Mouse (Mus musculus) liver, adult 2 months (tissue): ENCODE results near the gene Ppp1r13b. TPM values are rescaled to one million over a fixed set of nuclear protein-coding genes. Genes with fewer than 3 reads are reported as not detected.

Source experiments
- DNase-seq: peaks from one replicate; pipeline ENCODE4 v3.0.0-alpha.2; 2011; ENCODE audit warnings: low read depth, low spot score; ENCODE audit errors: extremely low read depth
- H3K27ac ChIP-seq: fragments of 200-500 bp; replicated peaks from 2 replicates; pipeline ENCODE4 v1.5.1; 2012; ENCODE audit warnings: low read depth, mild to moderate bottlenecking, control low read depth, inconsistent platforms, low read length; ENCODE audit not compliant: insufficient read depth
- H3K27me3 ChIP-seq: fragments of 200-500 bp; 2 replicates; pipeline ENCODE4 v1.6.1; 2012; ENCODE audit warnings: mild to moderate bottlenecking, moderate library complexity, low read length, inconsistent platforms; ENCODE audit not compliant: control insufficient read depth, insufficient read depth
- H3K36me3 ChIP-seq: fragments of 200-500 bp; 2 replicates; pipeline ENCODE4 v1.6.1; 2012; ENCODE audit warnings: low read length, inconsistent platforms; ENCODE audit not compliant: control insufficient read depth, insufficient read depth
- H3K4me1 ChIP-seq: fragments of 200-500 bp; 2 replicates; pipeline ENCODE4 v1.6.1; 2011; ENCODE audit warnings: low read length; ENCODE audit not compliant: control insufficient read depth, insufficient read depth
- H3K4me3 ChIP-seq: fragments of 200-500 bp; 2 replicates; pipeline ENCODE4 v1.5.1; 2011; ENCODE audit warnings: low read depth, mild to moderate bottlenecking, control low read depth, low read length, moderate library complexity; ENCODE audit not compliant: insufficient read depth
- H3K79me2 ChIP-seq: fragments of 200-500 bp; 2 replicates; pipeline ENCODE4 v1.6.1; 2012; ENCODE audit warnings: inconsistent platforms, mild to moderate bottlenecking, low read length, moderate library complexity; ENCODE audit not compliant: control insufficient read depth, insufficient read depth
- H3K9ac ChIP-seq: fragments of 200-500 bp; 2 replicates; pipeline ENCODE4 v1.6.1; 2012; ENCODE audit warnings: low read depth, mild to moderate bottlenecking, control low read depth, inconsistent platforms, low read length
- CTCF ChIP-seq: fragments of 200-500 bp; IDR thresholded peaks from 2 replicates; pipeline ENCODE4 v1.5.1; 2011; ENCODE audit warnings: low read depth, low read length, control low read depth
- POLR2A ChIP-seq: fragments of 200-500 bp; IDR thresholded peaks from 2 replicates; pipeline ENCODE4 v1.6.1; 2011; ENCODE audit warnings: low read length, control low read depth; ENCODE audit not compliant: insufficient read depth; ENCODE audit errors: extremely low read depth
- whole genome bisulfite sequencing: fragments of 180-500 bp; shearing (Covaris S2); methylation state at CpG from one replicate; pipeline ENCODE4 v1.1.7; 2018; 5-methylcytosine and 5-hydroxymethylcytosine counted together
- polyA plus RNA-seq: library from polyadenylated mRNA; depleted of rRNA; stranded (reverse); fragments of >200 nt; gene quantifications from 2 replicates; pipeline ENCODE4 v1.2.3, GENCODE M21; 2012
- total RNA-seq: library from RNA; depleted of rRNA; stranded (reverse); fragments of >200 nt; gene quantifications from 2 replicates; pipeline ENCODE4 v1.2.3, GENCODE M21; 2014

Ppp1r13b gene
- total and polyA plus RNA-seq, 2 experiments: 2.9 to 5.4 TPM

GRCm38 (mm10) chr12:111933971-111934370 lies 26.1 kb upstream of the Ppp1r13b start:
- 43% methylated on average over 2 of the region's 2 CpGs for WGBS
- Histone ChIP-seq H3K27ac (peak overlapping the region; percentile 77), H3K4me3 (peak overlapping the region; percentile 52)

GRCm38 (mm10) chr12:111933032-111933704 lies 25.3 kb upstream of the Ppp1r13b start:
- Histone ChIP-seq H3K79me2 (no peaks in the 10 kb centered on the region), H3K27me3 (no peaks in the 10 kb centered on the region), H3K9ac (peak overlapping the region; percentile 69), H3K4me3 (peak overlapping the region; percentile 52), H3K4me1 (peaks cover 9% of the 10 kb centered on the region), H3K36me3 (no peaks in the 10 kb centered on the region), H3K27ac (peak overlapping the region; percentile 77)
- 56% methylated on average over 11 of the region's 11 CpGs for WGBS
- DNase-seq: peak; percentile 92
- peak; percentile 32; the same call in 1 of the 2 replicates for TF ChIP-seq CTCF
- TF ChIP-seq POLR2A: peak; percentile 65; the same call in 1 of the 2 replicates

More at GRCm38 (mm10) chr12:111933971-111934370, 26.1 kb upstream of the Ppp1r13b start:
- Histone ChIP-seq H3K36me3 (no peaks in the 10 kb centered on the region), H3K4me1 (peaks cover 9% of the 10 kb centered on the region), H3K79me2 (no peaks in the 10 kb centered on the region), H3K9ac (peak overlapping the region; percentile 69), H3K27me3 (no peaks in the 10 kb centered on the region)
- DNase-seq: no peak
- no peak for TF ChIP-seq POLR2A
- no peak for TF ChIP-seq CTCF

- H3K27ac ChIP-seq: no peak overlapping the region
- no peak overlapping the region for H3K9ac ChIP-seq
- no peaks in the 10 kb centered on the region for H3K36me3 ChIP-seq
- H3K4me3 ChIP-seq: no peak overlapping the region
- no peaks in the 10 kb centered on the region for H3K79me2 ChIP-seq
- WGBS: 95% methylated on average over 3 of the region's 3 CpGs
- H3K27me3 ChIP-seq: no peaks in the 10 kb centered on the region
- peaks cover 9% of the 10 kb centered on the region for H3K4me1 ChIP-seq
- no peak for DNase-seq
- TF ChIP-seq CTCF: no peak
- TF ChIP-seq POLR2A: no peak
Observed at GRCm38 (mm10) chr12:111932513-111932912, 24.6 kb upstream of the Ppp1r13b start.

- Histone ChIP-seq H3K27me3 (no peaks in the 10 kb centered on the region), H3K4me3 (no peak overlapping the region), H3K79me2 (no peaks in the 10 kb centered on the region), H3K9ac (no peak overlapping the region), H3K27ac (no peak overlapping the region; the same call in 1 of the 2 replicates), H3K4me1 (peaks cover 7% of the 10 kb centered on the region), H3K36me3 (no peaks in the 10 kb centered on the region)
- 85% methylated on average over 9 of the region's 9 CpGs for WGBS
- no peak for DNase-seq
- TF ChIP-seq CTCF (no peak), POLR2A (no peak)
Observed at GRCm38 (mm10) chr12:111931411-111932025, 23.6 kb upstream of the Ppp1r13b start.

- Histone ChIP-seq H3K36me3 (no peaks in the 10 kb centered on the region), H3K4me3 (no peak overlapping the region), H3K4me1 (no peaks in the 10 kb centered on the region), H3K27me3 (no peaks in the 10 kb centered on the region), H3K27ac (no peak overlapping the region), H3K79me2 (no peaks in the 10 kb centered on the region), H3K9ac (no peak overlapping the region)
- 94% methylated on average over 18 of the region's 18 CpGs for WGBS
- DNase-seq: no peak
- TF ChIP-seq CTCF: no peak
Observed at GRCm38 (mm10) chr12:111928411-111928966, 20.6 kb upstream of the Ppp1r13b start.
